In the genomic region with DNA sequence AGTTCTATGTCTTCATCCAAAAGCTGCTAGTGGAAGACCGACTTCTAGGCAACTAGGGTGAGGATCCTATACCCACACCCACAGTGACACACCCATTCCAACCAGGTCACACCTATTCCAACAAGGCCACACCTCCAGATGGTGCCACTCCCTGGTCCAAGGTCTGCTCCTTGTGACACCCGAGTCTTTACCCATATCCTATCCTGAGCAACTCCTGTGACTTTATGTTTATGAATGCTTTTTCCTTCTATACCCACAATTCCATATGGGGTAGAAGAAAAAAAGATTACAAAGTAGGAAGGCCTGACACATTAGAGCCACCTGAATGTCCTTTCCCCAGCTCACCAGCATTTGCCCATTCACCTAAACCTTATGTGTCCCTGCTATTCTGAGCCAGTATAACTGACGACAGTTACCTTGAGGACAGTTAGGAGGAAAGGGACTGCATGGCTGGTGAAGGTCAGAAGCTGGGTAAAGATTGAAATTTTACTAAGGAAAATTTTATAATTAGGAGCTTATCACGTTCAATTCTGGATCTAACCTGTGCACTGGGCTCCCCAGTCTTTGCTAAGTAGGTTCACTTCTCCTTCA, we compare ENCODE assay signal across 25 mouse cellular contexts.
A peak's percentile ranks its signal among the peaks of the same experiment; 100 is the strongest.
DNase-seq lines count a peak whose midpoint lies in the region; ATAC-seq and TF ChIP-seq lines count a peak whose summit lies in the region.
"Had no signal": no experiment of that assay in that cellular context is flagged by ENCODE, and none has a peak within 500 bp of the region (broad histone marks: within the 10 kb centered on the region; RNA-seq: fewer than 3 reads in every experiment).

No protein-coding gene starts in this region.

- no peaks in the 10 kb centered on the region for H3K27me3 ChIP-seq in midbrain, embryonic 11.5 days (ENCODE audit: control insufficient read depth, insufficient read depth, low read length)
- H3K27me3 ChIP-seq in midbrain, embryonic 14.5 days (ENCODE audit: control insufficient read depth, insufficient read depth, low read length), result no peaks in the 10 kb centered on the region
- no peaks in the 10 kb centered on the region for H3K27me3 ChIP-seq in intestine, embryonic 16.5 days (replicated peaks; ENCODE audit: control insufficient read depth, insufficient read depth, low read length)
- no peaks in the 10 kb centered on the region for H3K27me3 ChIP-seq in stomach, postnatal 0 days (ENCODE audit: control insufficient read depth, insufficient read depth, low read length)
- H3K27me3 ChIP-seq: forebrain, embryonic 13.5 days; heart, embryonic 12.5 days; heart, embryonic 15.5 days; hindbrain, embryonic 13.5 days had no signal

- 95% methylated on average over 4 of the region's 4 CpGs for WGBS in midbrain, embryonic 11.5 days
- WGBS in midbrain, embryonic 14.5 days, result 95% methylated on average over 4 of the region's 4 CpGs
- WGBS in intestine, embryonic 16.5 days, result 80% methylated on average over 4 of the region's 4 CpGs
- WGBS in stomach, postnatal 0 days, result 84% methylated on average over 4 of the region's 4 CpGs

- no peak overlapping the region for H3K9ac ChIP-seq in midbrain, embryonic 11.5 days (ENCODE audit: low read length)
- no peak overlapping the region for H3K9ac ChIP-seq in midbrain, embryonic 14.5 days (replicated peaks; ENCODE audit: low read length)
- no peak overlapping the region for H3K9ac ChIP-seq in intestine, embryonic 16.5 days (ENCODE audit: low read depth, low read length)
- H3K9ac ChIP-seq in stomach, postnatal 0 days (ENCODE audit: low read length), result no peak overlapping the region
- H3K9ac ChIP-seq: forebrain, embryonic 13.5 days; forebrain, postnatal 0 days; heart, embryonic 12.5 days; heart, embryonic 15.5 days; hindbrain, embryonic 13.5 days had no signal

- H3K36me3 ChIP-seq in midbrain, embryonic 11.5 days (ENCODE audit: control insufficient read depth, insufficient read depth, low read length), result no peaks in the 10 kb centered on the region
- H3K36me3 ChIP-seq in midbrain, embryonic 14.5 days (ENCODE audit: control insufficient read depth, insufficient read depth, low read length), result no peaks in the 10 kb centered on the region
- H3K36me3 ChIP-seq in intestine, embryonic 16.5 days (ENCODE audit: control insufficient read depth, insufficient read depth, low read length), result no peaks in the 10 kb centered on the region
- no peaks in the 10 kb centered on the region for H3K36me3 ChIP-seq in stomach, postnatal 0 days (ENCODE audit: control insufficient read depth, insufficient read depth, low read length)
- H3K36me3 ChIP-seq: hindbrain, embryonic 13.5 days had no signal

- no peak overlapping the region for H3K27ac ChIP-seq in midbrain, embryonic 11.5 days (ENCODE audit: low read depth, low read length)
- H3K27ac ChIP-seq in midbrain, embryonic 14.5 days (replicated peaks; ENCODE audit: low read depth, low read length), result no peak overlapping the region
- H3K27ac ChIP-seq in intestine, embryonic 16.5 days (ENCODE audit: low read length), result no peak overlapping the region
- H3K27ac ChIP-seq in stomach, postnatal 0 days (replicated peaks), result no peak overlapping the region
- H3K27ac ChIP-seq: forebrain, embryonic 10.5 days; forebrain, embryonic 13.5 days; gastrocnemius, adult 2 months; heart, embryonic 15.5 days; hindbrain, embryonic 10.5 days; hindbrain, embryonic 13.5 days had no signal

- H3K4me3 ChIP-seq in midbrain, embryonic 11.5 days (ENCODE audit: low read depth, low read length), result no peak overlapping the region
- H3K4me3 ChIP-seq in midbrain, embryonic 14.5 days (replicated peaks; ENCODE audit: low read depth, low read length), result no peak overlapping the region
- no peak overlapping the region for H3K4me3 ChIP-seq in intestine, embryonic 16.5 days (ENCODE audit: low read length)
- H3K4me3 ChIP-seq in stomach, postnatal 0 days (ENCODE audit: low read depth, low read length), result no peak overlapping the region
- H3K4me3 ChIP-seq: forebrain, embryonic 10.5 days; forebrain, embryonic 13.5 days; gastrocnemius, adult 2 months; heart, embryonic 12.5 days; heart, embryonic 15.5 days; hindbrain, embryonic 10.5 days; hindbrain, embryonic 13.5 days had no signal

- TF ChIP-seq EP300 in stomach, postnatal 0 days (optimal IDR thresholded peaks at IDR 0.05), result no peak

- no peak for ATAC-seq in midbrain, embryonic 11.5 days (ENCODE audit: low FRiP score)
- ATAC-seq in midbrain, embryonic 14.5 days (ENCODE audit: low FRiP score, low TSS enrichment), result no peak
- ATAC-seq in intestine, embryonic 16.5 days, result peak; percentile 93
- ATAC-seq in stomach, postnatal 0 days (ENCODE audit: low FRiP score, low TSS enrichment), result peak; percentile 94
- ATAC-seq: CD4-positive, CD25-positive, alpha-beta regulatory T cell, adult 4 months; forebrain, embryonic 13.5 days; forebrain, postnatal 0 days; hindbrain, embryonic 16.5 days had no signal

- no peak for TF ChIP-seq CTCF in stomach, postnatal 0 days (IDR thresholded peaks at IDR 0.05; ENCODE audit: low read depth)

- no peaks in the 10 kb centered on the region for H3K9me3 ChIP-seq in midbrain, embryonic 11.5 days (ENCODE audit: control insufficient read depth, low read length)
- no peaks in the 10 kb centered on the region for H3K9me3 ChIP-seq in midbrain, embryonic 14.5 days (ENCODE audit: control insufficient read depth, low read length)
- no peaks in the 10 kb centered on the region for H3K9me3 ChIP-seq in intestine, embryonic 16.5 days (ENCODE audit: control insufficient read depth, low read length)
- no peaks in the 10 kb centered on the region for H3K9me3 ChIP-seq in stomach, postnatal 0 days (ENCODE audit: control insufficient read depth, low read length)
- H3K9me3 ChIP-seq: forebrain, embryonic 10.5 days; forebrain, embryonic 13.5 days; heart, embryonic 12.5 days; heart, embryonic 15.5 days; hindbrain, embryonic 10.5 days; hindbrain, embryonic 13.5 days had no signal

- DNase-seq in midbrain, embryonic 11.5 days (ENCODE audit: low spot score, missing footprints), result peak; percentile 17
- DNase-seq in midbrain, embryonic 14.5 days, result no peak
- peak; percentile 44 for DNase-seq in stomach, postnatal 0 days (ENCODE audit: low spot score)
- DNase-seq in heart, adult 18-20 months, result no peak
- DNase-seq in cerebellum, postnatal 14 days, result no peak
- DNase-seq: adrenal gland, adult 2 months; adrenal gland, postnatal 14 days; cerebellum, adult 11-12 months; cerebellum, adult 8-10 months; cerebellum, postnatal 10 days; forebrain, postnatal 0 days; gastrocnemius, adult 2 months; gastrocnemius, postnatal 14 days; heart, adult 11 months; heart, postnatal 10 days; heart, postnatal 36 days had no signal

- no peak overlapping the region for H3K4me2 ChIP-seq in midbrain, embryonic 11.5 days
- H3K4me2 ChIP-seq in midbrain, embryonic 14.5 days (ENCODE audit: low read length), result no peak overlapping the region
- no peak overlapping the region for H3K4me2 ChIP-seq in intestine, embryonic 16.5 days (ENCODE audit: low read depth, low read length)
- no peak overlapping the region for H3K4me2 ChIP-seq in stomach, postnatal 0 days (replicated peaks; ENCODE audit: low read depth)
- H3K4me2 ChIP-seq: forebrain, embryonic 13.5 days; heart, embryonic 12.5 days; heart, embryonic 15.5 days; hindbrain, embryonic 13.5 days had no signal

- H3K4me1 ChIP-seq in midbrain, embryonic 11.5 days (ENCODE audit: control insufficient read depth, insufficient read depth, low read length), result no peaks in the 10 kb centered on the region
- no peaks in the 10 kb centered on the region for H3K4me1 ChIP-seq in midbrain, embryonic 14.5 days (ENCODE audit: control insufficient read depth, insufficient read depth, low read length)
- 0 out of 2 replicates have a peak, but pooled peaks cover 3% of the 10 kb centered on the region for H3K4me1 ChIP-seq in intestine, embryonic 16.5 days (ENCODE audit: control insufficient read depth, insufficient read depth, low read length)
- no peaks in the 10 kb centered on the region for H3K4me1 ChIP-seq in stomach, postnatal 0 days (replicated peaks; ENCODE audit: control insufficient read depth, insufficient read depth)
- H3K4me1 ChIP-seq: forebrain, embryonic 10.5 days; forebrain, embryonic 13.5 days; heart, embryonic 12.5 days; heart, embryonic 15.5 days; hindbrain, embryonic 10.5 days; hindbrain, embryonic 13.5 days had no signal

Comparison
In these comparisons a context has a peak if more than half of its experiments do, and no peak if none do; other contexts are left out.
1. DNase-seq: peak in midbrain, embryonic 11.5 days (single experiment) and stomach, postnatal 0 days (single experiment); none in midbrain, embryonic 14.5 days (single experiment), heart, adult 18-20 months (0 of 2) and cerebellum, postnatal 14 days (0 of 2).
2. ATAC-seq: peak in intestine, embryonic 16.5 days (single experiment) and stomach, postnatal 0 days (single experiment); none in midbrain, embryonic 11.5 days (single experiment) and midbrain, embryonic 14.5 days (single experiment).